Comparison of ENCODE assay signal across 8 mouse cellular contexts in the genomic region with DNA sequence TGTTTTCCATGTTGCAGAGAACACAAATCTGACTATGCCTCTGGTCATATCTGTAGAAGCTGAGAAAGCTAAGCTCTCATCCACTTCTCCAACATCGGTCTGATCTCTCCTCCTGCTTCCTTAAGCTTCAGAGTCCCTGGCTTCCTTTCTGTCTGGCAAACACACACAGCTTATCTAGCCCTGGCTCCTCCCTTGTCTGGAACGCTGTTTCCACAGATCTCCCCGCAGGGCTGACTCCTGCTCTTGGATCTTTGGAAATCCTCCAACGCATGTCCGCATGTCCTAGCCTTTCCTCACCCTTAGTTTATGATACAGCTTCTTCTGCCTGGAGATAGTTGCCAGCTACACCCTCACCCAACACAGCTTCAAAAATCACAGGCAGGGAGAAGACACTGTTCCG. TPM values are rescaled to one million over a fixed set of nuclear protein-coding genes. Genes with fewer than 3 reads are reported as not detected.
DNase-seq lines count a peak whose midpoint lies in the region; ATAC-seq and TF ChIP-seq lines count a peak whose summit lies in the region.

No protein-coding gene starts in this region.

- no peak for TF ChIP-seq CTCF in cerebellum, adult 2 months (IDR thresholded peaks at IDR 0.05; ENCODE audit: borderline replicate concordance, insufficient read depth, low read depth, low read length)
- TF ChIP-seq CTCF in testis, adult 2 months (IDR thresholded peaks at IDR 0.05; ENCODE audit: control insufficient read depth, insufficient read depth, insufficient replicate concordance, low read depth, low read length) = no peak
- TF ChIP-seq CTCF in intestine, postnatal 0 days (IDR thresholded peaks at IDR 0.05; ENCODE audit: low read depth) = no peak

- peaks cover 3% of the 10 kb centered on the region for H3K36me3 ChIP-seq in testis, adult 2 months (ENCODE audit: control insufficient read depth, insufficient read depth, low read length)
- no peaks in the 10 kb centered on the region for H3K36me3 ChIP-seq in intestine, postnatal 0 days (ENCODE audit: control insufficient read depth, insufficient read depth)
- H3K36me3 ChIP-seq in hindbrain, embryonic 12.5 days = no peaks in the 10 kb centered on the region

- 27% methylated on average over 6 of the region's 6 CpGs for WGBS in cerebellum, adult 2 months
- 13% methylated on average over 6 of the region's 6 CpGs for WGBS in intestine, postnatal 0 days
- WGBS in hindbrain, embryonic 12.5 days = 66% methylated on average over 6 of the region's 6 CpGs

- H3K4me1 ChIP-seq in cerebellum, adult 2 months (ENCODE audit: control insufficient read depth, insufficient read depth, low read length) = no peaks in the 10 kb centered on the region; the same call in 1 of the 2 replicates
- H3K4me1 ChIP-seq in testis, adult 2 months (ENCODE audit: control insufficient read depth, insufficient read depth, low read length) = peaks cover 27% of the 10 kb centered on the region
- H3K4me1 ChIP-seq in intestine, postnatal 0 days (replicated peaks; ENCODE audit: control insufficient read depth, insufficient read depth, low read length) = peaks cover 6% of the 10 kb centered on the region; the same call in 1 of the 2 replicates
- H3K4me1 ChIP-seq in hindbrain, embryonic 12.5 days = peaks cover 45% of the 10 kb centered on the region

- no peaks in the 10 kb centered on the region for H3K27me3 ChIP-seq in cerebellum, adult 2 months (ENCODE audit: control insufficient read depth, insufficient read depth, low read length)
- no peaks in the 10 kb centered on the region for H3K27me3 ChIP-seq in testis, adult 2 months (ENCODE audit: control insufficient read depth, insufficient read depth, low read length)
- no peaks in the 10 kb centered on the region for H3K27me3 ChIP-seq in intestine, postnatal 0 days (replicated peaks; ENCODE audit: control insufficient read depth, insufficient read depth, low read length)
- no peaks in the 10 kb centered on the region for H3K27me3 ChIP-seq in hindbrain, embryonic 12.5 days

- peak; percentile 32 for DNase-seq in cerebellum, adult 8-10 months
- DNase-seq in cerebellum, adult 2 months = no peak
- no peak for DNase-seq in testis, postnatal 10 days (ENCODE audit: low spot score)
- DNase-seq in T-cell, adult 2 months (ENCODE audit: low spot score) = no peak

- TF ChIP-seq POLR2A in cerebellum, adult 2 months (IDR thresholded peaks at IDR 0.05; ENCODE audit: borderline replicate concordance, insufficient read depth, low read length) = no peak
- no peak for TF ChIP-seq POLR2A in testis, adult 2 months (IDR thresholded peaks at IDR 0.05; ENCODE audit: control insufficient read depth, low read depth, low read length)

- no peak overlapping the region for H3K9ac ChIP-seq in intestine, postnatal 0 days (ENCODE audit: low read depth, low read length)
- H3K9ac ChIP-seq in hindbrain, embryonic 12.5 days = no peak overlapping the region

- H3K9me3 ChIP-seq in intestine, postnatal 0 days (ENCODE audit: control insufficient read depth) = no peaks in the 10 kb centered on the region
- H3K9me3 ChIP-seq in hindbrain, embryonic 12.5 days (replicated peaks) = no peaks in the 10 kb centered on the region

- no peak overlapping the region for H3K4me3 ChIP-seq in cerebellum, adult 2 months (replicated peaks; ENCODE audit: insufficient read depth, low read depth, low read length)
- H3K4me3 ChIP-seq in testis, adult 2 months (ENCODE audit: control insufficient read depth, low read depth, low read length) = peak overlapping the region; percentile 10
- H3K4me3 ChIP-seq in intestine, postnatal 0 days (ENCODE audit: low read depth, low read length) = no peak overlapping the region; the same call in 1 of the 2 replicates
- no peak overlapping the region for H3K4me3 ChIP-seq in hindbrain, embryonic 12.5 days

- no peak overlapping the region for H3K27ac ChIP-seq in cerebellum, adult 2 months (ENCODE audit: insufficient read depth, low read length)
- H3K27ac ChIP-seq in testis, adult 2 months (ENCODE audit: control insufficient read depth, insufficient read depth, low read depth, low read length) = peak overlapping the region; percentile 56
- H3K27ac ChIP-seq in intestine, postnatal 0 days (ENCODE audit: low read depth, low read length) = 0 out of 2 replicates have a peak overlapping the region, but pooled peaks have one; percentile 2
- H3K27ac ChIP-seq in hindbrain, embryonic 12.5 days = no peak overlapping the region

- no peak for ATAC-seq in intestine, postnatal 0 days
- ATAC-seq in hindbrain, embryonic 12.5 days (ENCODE audit: low FRiP score) = no peak
- ATAC-seq in megakaryocyte-erythroid progenitor cell, adult 5-6 weeks (replicated peaks; ENCODE audit: low FRiP score, low TSS enrichment, poor library complexity, severe bottlenecking) = no peak

- H3K4me2 ChIP-seq in intestine, postnatal 0 days (replicated peaks; ENCODE audit: low read depth) = peak overlapping the region; percentile 69
- H3K4me2 ChIP-seq in hindbrain, embryonic 12.5 days (replicated peaks) = no peak overlapping the region

RNA-seq across cellular contexts. Expression of gene Tmem107, which starts 3.0 kb away (rescaled TPM):
- polyA plus RNA-seq in cerebellum, adult 2 months (2012; rRNA removed) = 13.4 and 15.8 TPM in 2 replicates
- 135 and 142 TPM in 2 replicates for polyA plus RNA-seq in testis, adult 2 months (2012; rRNA removed)
- polyA plus RNA-seq in intestine, postnatal 0 days (2015; fragmentation: Nextera tagmentation; extraction: Ambion mirVana) = 14.5 TPM in 2 replicates
- 39.4 and 45.1 TPM in 2 replicates for polyA plus RNA-seq in hindbrain, embryonic 12.5 days (2016; fragmentation: Nextera tagmentation; extraction: Ambion mirVana)
- total RNA-seq in megakaryocyte-erythroid progenitor cell, adult 5-6 weeks (2014; fragmentation: Nextera tagmentation) = 33.8 and 51.0 TPM in 2 replicates
- total RNA-seq in megakaryocyte-erythroid progenitor cell, adult 5-6 weeks (2017) = 16.2 and 33.4 TPM in 2 replicates

RNA-seq across cellular contexts. Expression of gene Borcs6, which starts 8.1 kb away (rescaled TPM):
- 34.9 and 36.7 TPM in 2 replicates for polyA plus RNA-seq in cerebellum, adult 2 months (2012; rRNA removed)
- 13.4 and 15.8 TPM in 2 replicates for polyA plus RNA-seq in testis, adult 2 months (2012; rRNA removed)
- 13.4 and 13.8 TPM in 2 replicates for polyA plus RNA-seq in intestine, postnatal 0 days (2015; fragmentation: Nextera tagmentation; extraction: Ambion mirVana)
- 15.8 and 16.6 TPM in 2 replicates for polyA plus RNA-seq in hindbrain, embryonic 12.5 days (2016; fragmentation: Nextera tagmentation; extraction: Ambion mirVana)
- 0.46 and 7.0 TPM in 2 replicates for total RNA-seq in megakaryocyte-erythroid progenitor cell, adult 5-6 weeks (2014; fragmentation: Nextera tagmentation)
- 3.5 TPM in 2 replicates for total RNA-seq in megakaryocyte-erythroid progenitor cell, adult 5-6 weeks (2017)

RNA-seq across cellular contexts. Expression of gene Vamp2, which starts 20.7 kb away (rescaled TPM):
- polyA plus RNA-seq in cerebellum, adult 2 months (2012; rRNA removed) = 672 and 700 TPM in 2 replicates
- 36.3 and 43.1 TPM in 2 replicates for polyA plus RNA-seq in testis, adult 2 months (2012; rRNA removed)
- 45.3 and 50.3 TPM in 2 replicates for polyA plus RNA-seq in intestine, postnatal 0 days (2015; fragmentation: Nextera tagmentation; extraction: Ambion mirVana)
- polyA plus RNA-seq in hindbrain, embryonic 12.5 days (2016; fragmentation: Nextera tagmentation; extraction: Ambion mirVana) = 140 and 159 TPM in 2 replicates
- 46.7 and 60.3 TPM in 2 replicates for total RNA-seq in megakaryocyte-erythroid progenitor cell, adult 5-6 weeks (2014; fragmentation: Nextera tagmentation)
- 7.5 and 15.7 TPM in 2 replicates for total RNA-seq in megakaryocyte-erythroid progenitor cell, adult 5-6 weeks (2017)

RNA-seq across cellular contexts. Expression of gene Aurkb, which starts 22.2 kb away (rescaled TPM):
- 0.51 and 0.55 TPM in 2 replicates for polyA plus RNA-seq in cerebellum, adult 2 months (2012; rRNA removed)
- 15.2 and 17.9 TPM in 2 replicates for polyA plus RNA-seq in testis, adult 2 months (2012; rRNA removed)
- 24.3 and 26.2 TPM in 2 replicates for polyA plus RNA-seq in intestine, postnatal 0 days (2015; fragmentation: Nextera tagmentation; extraction: Ambion mirVana)
- polyA plus RNA-seq in hindbrain, embryonic 12.5 days (2016; fragmentation: Nextera tagmentation; extraction: Ambion mirVana) = 95.5 and 100 TPM in 2 replicates
- total RNA-seq in megakaryocyte-erythroid progenitor cell, adult 5-6 weeks (2014; fragmentation: Nextera tagmentation) = 118 and 122 TPM in 2 replicates
- 60.0 and 75.0 TPM in 2 replicates for total RNA-seq in megakaryocyte-erythroid progenitor cell, adult 5-6 weeks (2017)

RNA-seq across cellular contexts. Expression of gene Per1, which starts 27.4 kb away (rescaled TPM):
- 34.4 and 37.2 TPM in 2 replicates for polyA plus RNA-seq in cerebellum, adult 2 months (2012; rRNA removed)
- 103 and 106 TPM in 2 replicates for polyA plus RNA-seq in testis, adult 2 months (2012; rRNA removed)
- polyA plus RNA-seq in intestine, postnatal 0 days (2015; fragmentation: Nextera tagmentation; extraction: Ambion mirVana) = 7.2 and 11.3 TPM in 2 replicates
- polyA plus RNA-seq in hindbrain, embryonic 12.5 days (2016; fragmentation: Nextera tagmentation; extraction: Ambion mirVana) = 9.8 and 11.6 TPM in 2 replicates
- 11.3 and 17.6 TPM in 2 replicates for total RNA-seq in megakaryocyte-erythroid progenitor cell, adult 5-6 weeks (2014; fragmentation: Nextera tagmentation)
- total RNA-seq in megakaryocyte-erythroid progenitor cell, adult 5-6 weeks (2017) = 4.7 and 12.5 TPM in 2 replicates

Comparison
In these comparisons a context has a peak if more than half of its experiments do, and no peak if none do; other contexts are left out.
1. H3K27ac ChIP-seq: peak in testis, adult 2 months (single experiment) and intestine, postnatal 0 days (single experiment); none in cerebellum, adult 2 months (single experiment) and hindbrain, embryonic 12.5 days (single experiment).